In the genomic region with DNA sequence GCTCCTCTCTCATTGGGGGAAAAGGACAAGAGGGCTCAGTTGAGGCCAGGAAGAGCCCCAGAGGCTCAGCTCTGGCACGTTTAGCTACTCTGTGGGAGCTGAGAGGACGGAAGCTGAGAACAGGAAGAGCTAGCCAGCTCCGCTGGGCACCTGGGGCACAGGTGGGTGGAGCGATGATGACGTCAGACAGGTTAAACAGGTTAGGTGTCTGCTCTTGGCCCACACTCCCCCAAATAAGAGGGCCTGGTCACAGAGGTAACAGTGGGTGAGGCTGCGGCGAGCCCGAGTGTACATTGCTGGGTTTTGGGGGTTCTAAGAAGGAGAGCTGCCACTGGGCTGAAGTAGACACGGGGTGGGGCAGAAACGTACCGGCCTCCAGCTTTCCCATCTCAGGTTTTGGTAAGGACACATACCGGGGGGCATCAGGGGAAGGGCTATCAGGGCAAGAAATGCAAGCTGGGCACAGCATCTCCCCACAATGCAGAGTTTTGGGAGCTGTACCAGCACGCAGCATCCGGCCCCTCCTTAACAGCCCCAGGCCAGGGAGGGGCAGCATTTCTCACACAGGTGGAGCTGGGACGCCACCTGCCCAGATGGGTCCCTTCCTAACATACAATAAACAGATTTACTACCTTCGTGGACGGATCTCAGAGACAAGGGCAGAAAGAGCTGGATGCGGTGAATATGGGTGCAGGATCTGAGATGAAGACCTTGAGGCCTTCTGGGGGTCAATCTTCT, we compare ENCODE assay signal across 11 mouse cellular contexts. TPM values are rescaled to one million over a fixed set of nuclear protein-coding genes. Genes with fewer than 3 reads are reported as not detected.
DNase-seq lines count a peak whose midpoint lies in the region; ATAC-seq and TF ChIP-seq lines count a peak whose summit lies in the region.
"Had no signal": no experiment of that assay in that cellular context is flagged by ENCODE, and none has a peak within 500 bp of the region (broad histone marks: within the 10 kb centered on the region; RNA-seq: fewer than 3 reads in every experiment).

Gene Rab25 (minus strand): TSS at position 121 of the 738 bp plus-strand sequence.

- H3K9me3 ChIP-seq in neural tube, embryonic 13.5 days, result no peaks in the 10 kb centered on the region
- H3K9me3 ChIP-seq in kidney, embryonic 16.5 days (ENCODE audit: low read length), result no peaks in the 10 kb centered on the region
- no peaks in the 10 kb centered on the region for H3K9me3 ChIP-seq in lung, embryonic 16.5 days (ENCODE audit: control insufficient read depth, low read length)
- no peaks in the 10 kb centered on the region for H3K9me3 ChIP-seq in forebrain, embryonic 13.5 days (replicated peaks)

- no peak for DNase-seq in neural tube, embryonic 10.5 days (ENCODE audit: extremely low spot score, low spot score)
- DNase-seq in spleen, adult 18-20 months, result no peak
- no peak for DNase-seq in left cerebral cortex, adult 2 months (ENCODE audit: extremely low spot score in 1 of 2, low spot score in 2 of 2)

- ATAC-seq in neural tube, embryonic 13.5 days (ENCODE audit: low read depth), result no peak
- ATAC-seq in kidney, embryonic 16.5 days (ENCODE audit: low FRiP score, low TSS enrichment), result no peak
- peak; percentile 21 for ATAC-seq in lung, embryonic 16.5 days (ENCODE audit: low read depth)
- ATAC-seq in megakaryocyte, adult 5-6 weeks (ENCODE audit: poor library complexity, severe bottlenecking), result no peak
- no peak for ATAC-seq in forebrain, embryonic 13.5 days
- ATAC-seq: CD4-positive, CD25-positive, alpha-beta regulatory T cell, adult 4 months had no signal

- no peak for TF ChIP-seq CTCF in left cerebral cortex, adult 2 months (IDR thresholded peaks at IDR 0.05)

- H3K4me2 ChIP-seq in neural tube, embryonic 13.5 days, result no peak within 1 kb of the TSS
- H3K4me2 ChIP-seq in kidney, embryonic 16.5 days (replicated peaks; ENCODE audit: low read depth, low read length), result peak within 1 kb of the TSS; percentile 46
- H3K4me2 ChIP-seq in lung, embryonic 16.5 days (ENCODE audit: low read depth, low read length), result peak within 1 kb of the TSS; percentile 49
- H3K4me2 ChIP-seq in forebrain, embryonic 13.5 days, result no peak within 1 kb of the TSS

- H3K27me3 ChIP-seq in neural tube, embryonic 13.5 days, result no peaks in the 10 kb centered on the region
- H3K27me3 ChIP-seq in kidney, embryonic 16.5 days (ENCODE audit: insufficient read depth, low read length), result no peaks in the 10 kb centered on the region
- no peaks in the 10 kb centered on the region for H3K27me3 ChIP-seq in lung, embryonic 16.5 days (ENCODE audit: control insufficient read depth, insufficient read depth, low read depth, low read length)
- H3K27me3 ChIP-seq in forebrain, embryonic 13.5 days, result no peaks in the 10 kb centered on the region

- peak within 1 kb of the TSS; percentile 31; the same call in 1 of the 2 replicates for H3K9ac ChIP-seq in neural tube, embryonic 13.5 days
- H3K9ac ChIP-seq in kidney, embryonic 16.5 days (replicated peaks; ENCODE audit: low read length), result peak within 1 kb of the TSS; percentile 42; the same call in 1 of the 2 replicates
- H3K9ac ChIP-seq in lung, embryonic 16.5 days (ENCODE audit: low read length), result peak within 1 kb of the TSS; percentile 51; the same call in 1 of the 2 replicates
- H3K9ac ChIP-seq in forebrain, embryonic 13.5 days, result no peak within 1 kb of the TSS

- intact Hi-C loops in left cerebral cortex, adult 2 months (cut with DNase I), result no loop called here

- no peaks in the 10 kb centered on the region for H3K36me3 ChIP-seq in neural tube, embryonic 13.5 days
- H3K36me3 ChIP-seq in kidney, embryonic 16.5 days (ENCODE audit: insufficient read depth, low read length), result no peaks in the 10 kb centered on the region
- H3K36me3 ChIP-seq in lung, embryonic 16.5 days (ENCODE audit: control insufficient read depth, insufficient read depth, low read length), result no peaks in the 10 kb centered on the region
- H3K36me3 ChIP-seq in forebrain, embryonic 13.5 days (ENCODE audit: poor library complexity, severe bottlenecking), result no peaks in the 10 kb centered on the region

- no peak within 1 kb of the TSS for H3K27ac ChIP-seq in neural tube, embryonic 13.5 days (replicated peaks)
- peak within 1 kb of the TSS; percentile 55; the same call in 1 of the 2 replicates for H3K27ac ChIP-seq in kidney, embryonic 16.5 days (ENCODE audit: low read length)
- H3K27ac ChIP-seq in lung, embryonic 16.5 days (ENCODE audit: low read length), result peak within 1 kb of the TSS; percentile 81
- H3K27ac ChIP-seq in forebrain, embryonic 13.5 days, result no peak within 1 kb of the TSS
- H3K27ac ChIP-seq in left cerebral cortex, adult 2 months, result no peak within 1 kb of the TSS

- WGBS in neural tube, embryonic 13.5 days, result 55% methylated on average over 18 of the region's 18 CpGs
- 52% methylated on average over 18 of the region's 18 CpGs for WGBS in kidney, embryonic 16.5 days
- 38% methylated on average over 18 of the region's 18 CpGs for WGBS in lung, embryonic 16.5 days
- 53% methylated on average over 18 of the region's 18 CpGs for WGBS in forebrain, embryonic 13.5 days

- H3K4me1 ChIP-seq in neural tube, embryonic 13.5 days (replicated peaks), result peaks cover 22% of the 10 kb centered on the region
- H3K4me1 ChIP-seq in kidney, embryonic 16.5 days (ENCODE audit: insufficient read depth, low read length), result peaks cover 19% of the 10 kb centered on the region
- peaks cover 9% of the 10 kb centered on the region for H3K4me1 ChIP-seq in lung, embryonic 16.5 days (replicated peaks; ENCODE audit: control insufficient read depth, insufficient read depth, low read length)
- H3K4me1 ChIP-seq in forebrain, embryonic 13.5 days, result peaks cover 15% of the 10 kb centered on the region

- no peak within 1 kb of the TSS for H3K4me3 ChIP-seq in neural tube, embryonic 13.5 days
- H3K4me3 ChIP-seq in kidney, embryonic 16.5 days (ENCODE audit: low read length), result peak within 1 kb of the TSS; percentile 30
- H3K4me3 ChIP-seq in lung, embryonic 16.5 days (ENCODE audit: low read length), result peak within 1 kb of the TSS; percentile 26
- no peak within 1 kb of the TSS for H3K4me3 ChIP-seq in forebrain, embryonic 13.5 days
- no peak within 1 kb of the TSS for H3K4me3 ChIP-seq in left cerebral cortex, adult 2 months

RNA-seq across cellular contexts. Expression of gene Rab25, which starts in this region (rescaled TPM):
- not detected in 2 replicates for polyA plus RNA-seq in neural tube, embryonic 13.5 days (2015; fragmentation: Nextera tagmentation; extraction: Ambion mirVana)
- 17.3 and 23.9 TPM in 2 replicates for polyA plus RNA-seq in kidney, embryonic 16.5 days (2015; fragmentation: Nextera tagmentation; extraction: Ambion mirVana)
- 48.0 and 61.2 TPM in 2 replicates for polyA plus RNA-seq in lung, embryonic 16.5 days (2015; fragmentation: Nextera tagmentation; extraction: Ambion mirVana)
- total RNA-seq in megakaryocyte, adult 5-6 weeks (2015), result not detected in 2 replicates
- not detected in 2 replicates for total RNA-seq in megakaryocyte, adult 5-6 weeks (2017)
- not detected in 2 replicates for polyA plus RNA-seq in forebrain, embryonic 13.5 days (2015; fragmentation: Nextera tagmentation; extraction: Ambion mirVana)
- total RNA-seq in left cerebral cortex, adult 2 months (2021), result not detected
- total RNA-seq: gastrocnemius, adult 18-20 months; heart, postnatal 25 days had no signal
- polyA plus RNA-seq: CD4-positive, CD25-positive, alpha-beta regulatory T cell, adult 4 months had no signal

Comparison
In these comparisons a context has a peak if more than half of its experiments do, and no peak if none do; other contexts are left out.
1. RNA of gene Rab25 (polyA plus RNA-seq): 48.0 to 61.2 TPM in lung, embryonic 16.5 days and 17.3 to 23.9 TPM in kidney, embryonic 16.5 days; not detected in forebrain, embryonic 13.5 days and not detected in neural tube, embryonic 13.5 days; every median in the first group is over 10 times any median in the second.
2. H3K27ac ChIP-seq: peak in kidney, embryonic 16.5 days (single experiment) and lung, embryonic 16.5 days (single experiment); none in neural tube, embryonic 13.5 days (single experiment), forebrain, embryonic 13.5 days (single experiment) and left cerebral cortex, adult 2 months (single experiment).
3. H3K4me2 ChIP-seq: peak in kidney, embryonic 16.5 days (single experiment) and lung, embryonic 16.5 days (single experiment); none in neural tube, embryonic 13.5 days (single experiment) and forebrain, embryonic 13.5 days (single experiment).
4. H3K4me3 ChIP-seq: peak in kidney, embryonic 16.5 days (single experiment) and lung, embryonic 16.5 days (single experiment); none in neural tube, embryonic 13.5 days (single experiment), forebrain, embryonic 13.5 days (single experiment) and left cerebral cortex, adult 2 months (single experiment).